Mouse (Mus musculus) ES-E14 (cell line): ENCODE data around the gene Ilf2. TPM values are rescaled to one million over a fixed set of nuclear protein-coding genes. Genes with fewer than 3 reads are reported as not detected.

Source experiments
- DNase-seq: peaks from one replicate; pipeline ENCODE4 v3.0.0-alpha.2; 2013; ENCODE audit warnings: low read depth, low spot score
- H3K27ac ChIP-seq: 2 replicates; pipeline ENCODE4 v1.5.1; 2012; ENCODE audit warnings: low read depth, mild to moderate bottlenecking, low read length, moderate library complexity, mixed read lengths; ENCODE audit not compliant: poor library complexity, insufficient read depth, severe bottlenecking
- H3K36me3 ChIP-seq: 2 replicates; pipeline ENCODE4 v1.6.1; 2012; ENCODE audit warnings: mild to moderate bottlenecking, low read length, moderate library complexity, mixed read lengths; ENCODE audit not compliant: control insufficient read depth, poor library complexity, insufficient read depth, severe bottlenecking
- H3K4me1 ChIP-seq, 2 experiments: fragments of 150-350 bp in 1 of 2; sonication (generic) in 1 of 2; 2 replicates each; pipeline ENCODE4 v1.6.1; 2012; ENCODE audit warnings: low read length in 2 of 2, mild to moderate bottlenecking in 1 of 2, mixed read lengths in 1 of 2; ENCODE audit not compliant: control insufficient read depth in 2 of 2, insufficient read depth in 2 of 2, poor library complexity in 1 of 2
- H3K4me3 ChIP-seq, 2 experiments: fragments of 150-350 bp in 1 of 2; sonication (generic) in 1 of 2; 2 replicates each; pipeline ENCODE4 v1.5.1; 2012; ENCODE audit warnings: low read length in 2 of 2, low read depth in 1 of 2, mild to moderate bottlenecking in 1 of 2, mixed read lengths in 1 of 2; ENCODE audit not compliant: insufficient read depth in 1 of 2, poor library complexity in 1 of 2, severe bottlenecking in 1 of 2
- H3K9ac ChIP-seq: 2 replicates; pipeline ENCODE4 v1.6.1; 2012; ENCODE audit warnings: low read depth, mild to moderate bottlenecking, low read length, mixed read lengths; ENCODE audit not compliant: poor library complexity, insufficient read depth, severe bottlenecking
- H3K9me3 ChIP-seq: fragments of 150-350 bp; sonication (generic); 2 replicates; pipeline ENCODE4 v1.6.1; 2012; ENCODE audit warnings: low read depth, mild to moderate bottlenecking, low read length; ENCODE audit not compliant: control insufficient read depth, insufficient read depth
- CHD2 ChIP-seq: IDR thresholded peaks from 2 replicates; pipeline ENCODE4 v1.6.1; 2014; ENCODE audit warnings: mild to moderate bottlenecking, low read depth, low read length, inconsistent platforms
- HCFC1 ChIP-seq: IDR thresholded peaks from 2 replicates; pipeline ENCODE4 v1.6.1; 2012; ENCODE audit warnings: low read length, inconsistent platforms, borderline replicate concordance; ENCODE audit not compliant: insufficient read depth
- MAFK ChIP-seq: IDR thresholded peaks from 2 replicates; pipeline ENCODE4 v1.6.1; 2014; ENCODE audit warnings: mild to moderate bottlenecking, low read depth, low read length, inconsistent platforms; ENCODE audit not compliant: insufficient read depth
- ZC3H11A ChIP-seq: IDR thresholded peaks from 2 replicates; pipeline ENCODE4 v1.6.1; 2012; ENCODE audit warnings: low read depth, mild to moderate bottlenecking, inconsistent platforms, low read length, borderline replicate concordance
- ZNF384 ChIP-seq: IDR thresholded peaks from 2 replicates; pipeline ENCODE4 v1.6.1; 2012; ENCODE audit warnings: low read depth, low read length, inconsistent platforms
- in situ Hi-C, 2 experiments: fragments of 600-800 bp; cut with MboI; formaldehyde crosslinking; loops; one replicate each; pipeline ENCODE4 v1.15.1; 2025; ENCODE audit warnings: low sequenced_read_pairs in 2 of 2, inconsistent platforms in 1 of 2; ENCODE audit not compliant: unreplicated experiment in 2 of 2
- total RNA-seq: library from RNA; depleted of rRNA; stranded (reverse); fragments of 300-350 nt; gene quantifications from 2 replicates; pipeline ENCODE4 v1.2.3, GENCODE M21; 2012

Gene Ilf2
- total RNA-seq, 1 experiment: 165 TPM

DNA sequence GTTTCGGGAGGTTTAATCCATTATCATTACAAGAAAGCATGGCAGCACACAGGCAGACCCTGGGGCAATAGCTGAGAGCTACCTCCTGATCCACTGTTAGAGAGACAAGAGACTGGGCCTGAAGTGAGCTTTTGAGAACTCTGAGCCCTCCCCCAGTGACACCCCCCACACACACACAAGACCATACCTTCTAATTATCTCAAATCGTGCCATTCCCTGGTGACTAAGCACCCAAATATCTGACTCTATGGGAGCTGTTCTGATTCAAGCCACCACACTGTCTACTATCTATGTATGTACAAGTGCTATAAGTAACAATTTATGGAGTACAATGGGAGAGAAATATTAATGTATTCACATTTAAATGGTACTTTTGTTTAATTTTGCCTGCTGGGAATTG, 35.2 kb upstream of the Ilf2 start:
- H3K27ac ChIP-seq: no peak overlapping the region; the same call in 1 of the 2 replicates
- no peaks in the 10 kb centered on the region for H3K36me3 ChIP-seq
- no peaks in the 10 kb centered on the region for H3K9me3 ChIP-seq
- DNase-seq: no peak
- H3K9ac ChIP-seq: no peak overlapping the region
- TF ChIP-seq CHD2: no peak
- TF ChIP-seq HCFC1: no peak
- no peak for TF ChIP-seq ZNF384
- TF ChIP-seq MAFK: no peak
- TF ChIP-seq ZC3H11A: no peak
- no peak overlapping the region for H3K4me3 ChIP-seq
- H3K4me1 ChIP-seq: peaks cover 9 to 18% of the 10 kb centered on the region in 2 experiments
- in situ Hi-C loops: no loop called here

DNA sequence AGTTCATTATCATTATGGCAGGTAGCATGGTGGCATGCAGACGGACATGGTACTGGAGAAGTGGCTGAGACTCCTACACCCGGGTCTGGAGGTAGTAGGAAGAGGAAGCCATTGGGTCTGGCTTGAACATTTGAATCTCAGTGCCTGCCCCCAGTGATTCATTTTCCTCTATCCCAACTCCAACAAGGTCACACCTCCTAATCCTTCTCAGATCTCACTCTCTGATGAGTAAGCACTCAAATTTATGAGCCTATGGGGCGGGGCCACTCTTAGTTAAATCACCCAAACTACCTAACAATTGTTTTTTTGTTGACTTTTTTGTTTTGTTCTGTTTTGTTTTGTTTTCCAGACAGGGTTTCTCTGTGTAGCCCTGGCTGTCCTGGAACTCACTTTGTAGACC, 31.9 kb upstream of the Ilf2 start:
- in situ Hi-C loops: no loop called here
- Histone ChIP-seq H3K9me3 (no peaks in the 10 kb centered on the region), H3K9ac (no peak overlapping the region), H3K27ac (peak overlapping the region; percentile 30; the same call in 1 of the 2 replicates), H3K4me1 (peaks cover 6 to 26% of the 10 kb centered on the region in 2 experiments), H3K36me3 (no peaks in the 10 kb centered on the region), H3K4me3 (no peak overlapping the region)
- no peak for DNase-seq
- TF ChIP-seq HCFC1 (no peak), CHD2 (no peak)

DNA sequence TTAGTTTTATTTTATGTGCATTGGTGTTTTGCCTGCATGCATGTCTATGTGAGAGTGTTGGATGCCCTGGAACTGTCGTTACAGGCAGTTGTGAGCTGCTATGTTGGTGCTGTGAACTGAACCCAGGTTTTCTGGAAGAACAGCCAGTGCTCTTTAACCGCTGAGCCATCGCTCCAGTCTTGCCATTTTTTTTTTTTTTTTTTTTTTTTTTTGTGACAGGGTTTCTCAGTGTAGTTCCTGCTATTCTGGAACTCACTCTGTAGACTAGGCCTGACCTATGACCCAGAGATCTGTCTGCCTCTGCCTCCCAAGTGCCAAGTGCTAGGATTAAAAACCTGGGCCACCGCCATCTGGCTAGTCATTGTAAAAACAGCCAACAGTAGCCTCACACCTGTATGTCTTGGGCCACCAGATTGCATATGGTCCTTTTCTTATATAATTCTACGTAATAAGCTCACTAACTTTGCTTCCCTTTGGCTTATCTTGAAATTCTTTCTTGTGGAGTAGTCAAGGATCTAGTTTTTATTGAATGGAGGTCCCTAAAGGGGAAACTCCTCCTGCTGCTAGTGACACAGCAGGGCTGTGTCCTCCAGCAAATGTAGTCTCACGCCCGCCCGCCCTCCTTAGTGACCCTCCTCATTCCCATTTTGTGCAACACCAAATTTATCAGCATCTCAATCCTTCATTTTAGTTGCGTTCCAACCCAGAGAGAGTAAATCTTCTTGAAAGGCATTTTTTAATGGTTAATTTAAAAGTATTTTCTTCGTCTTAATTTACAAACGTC, 30.3 kb upstream of the Ilf2 start:
- in situ Hi-C loops: no loop called here
- no peaks in the 10 kb centered on the region for H3K9me3 ChIP-seq
- H3K4me3 ChIP-seq: peak overlapping the region; percentile 28 to 54; a peak in 3 of 4 replicates
- H3K36me3 ChIP-seq: no peaks in the 10 kb centered on the region
- peak overlapping the region; percentile 79 for H3K27ac ChIP-seq
- TF ChIP-seq CHD2 (no peak), MAFK (no peak), HCFC1 (no peak), ZC3H11A (no peak), ZNF384 (peak; percentile 90)
- H3K9ac ChIP-seq: no peak overlapping the region
- H3K4me1 ChIP-seq: peaks cover 6 to 28% of the 10 kb centered on the region in 2 experiments
- no peak for DNase-seq

DNA sequence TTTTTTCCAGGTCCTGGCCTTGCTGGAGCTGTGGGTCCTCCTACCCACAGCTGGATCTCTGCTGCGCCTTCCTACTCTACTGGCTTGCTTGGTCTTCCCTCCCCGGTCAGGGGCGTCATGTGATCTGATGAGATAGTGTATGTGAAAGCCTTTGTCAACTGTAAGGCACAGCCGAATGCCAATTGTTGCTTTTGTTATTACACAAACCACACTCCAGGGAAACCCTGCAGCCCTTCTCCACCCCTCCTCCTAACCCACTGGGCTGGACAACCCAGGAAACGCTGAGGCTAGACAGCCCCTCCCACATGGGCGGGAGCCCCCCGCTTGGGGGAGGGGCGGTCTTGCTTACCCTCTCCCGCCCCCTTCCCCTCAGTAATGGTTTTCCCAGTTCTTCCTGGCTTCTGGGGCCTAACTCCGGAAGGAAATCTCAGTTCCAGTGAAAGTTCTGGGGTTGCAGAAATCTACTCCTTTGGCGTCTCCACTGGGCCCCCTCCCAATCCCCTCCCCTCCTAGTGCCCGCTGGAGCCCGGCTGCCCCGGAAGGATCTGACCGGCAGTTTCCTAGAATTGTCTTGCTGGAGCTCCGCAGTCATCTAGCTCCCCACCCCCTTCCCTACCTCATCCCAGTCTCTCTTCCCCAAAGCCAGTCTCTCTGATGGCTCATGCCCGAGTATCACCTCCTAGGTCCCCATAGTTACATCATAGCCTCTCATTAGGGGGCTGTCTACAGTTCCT, 29.4 kb upstream of the Ilf2 start:
- Histone ChIP-seq H3K4me1 (peaks cover 6 to 33% of the 10 kb centered on the region in 2 experiments), H3K27ac (peak overlapping the region; percentile 97), H3K36me3 (no peaks in the 10 kb centered on the region), H3K4me3 (peak overlapping the region; percentile 43 to 54), H3K9ac (peak overlapping the region; percentile 58), H3K9me3 (no peaks in the 10 kb centered on the region)
- peak; percentile 97 for DNase-seq
- in situ Hi-C loops: no loop called here
- no peak for TF ChIP-seq MAFK
- 0 out of 2 replicates have a peak, but pooled peaks have one; percentile 27 for TF ChIP-seq ZNF384
- TF ChIP-seq HCFC1: peak; percentile 40; the same call in 1 of the 2 replicates
- 0 out of 2 replicates have a peak, but pooled peaks have one; percentile 24 for TF ChIP-seq CHD2
- no peak for TF ChIP-seq ZC3H11A
